Mouse (Mus musculus) kidney, adult 2 months (tissue): Measurements from ENCODE around the gene 0610010F05Rik.

Experiments used
- CTCF ChIP-seq: fragments of 200-500 bp; conservative IDR thresholded peaks from 2 replicates; pipeline ENCODE4 v1.5.1; 2011; ENCODE audit warnings: low read depth, mild to moderate bottlenecking, control low read depth, low read length, moderate library complexity, mixed read lengths; ENCODE audit not compliant: insufficient read depth, insufficient read length
- POLR2A ChIP-seq: fragments of 200-500 bp; IDR thresholded peaks from one replicate; pipeline ENCODE4 v1.6.1; 2011; ENCODE audit warnings: low read depth, low read length, control low read depth

GRCm38 (mm10) chr11:23537446-23537845 lies 96.0 kb downstream of the 0610010F05Rik start:
- TF ChIP-seq CTCF, result no peak
- TF ChIP-seq POLR2A, result no peak
